Mouse (Mus musculus): ENCODE data around the gene Kmo. TPM values are rescaled to one million over a fixed set of nuclear protein-coding genes. Genes with fewer than 3 reads are reported as not detected.

The Kmo gene
- polyA plus RNA-seq, 1 experiment, result 2.0 TPM

DNA sequence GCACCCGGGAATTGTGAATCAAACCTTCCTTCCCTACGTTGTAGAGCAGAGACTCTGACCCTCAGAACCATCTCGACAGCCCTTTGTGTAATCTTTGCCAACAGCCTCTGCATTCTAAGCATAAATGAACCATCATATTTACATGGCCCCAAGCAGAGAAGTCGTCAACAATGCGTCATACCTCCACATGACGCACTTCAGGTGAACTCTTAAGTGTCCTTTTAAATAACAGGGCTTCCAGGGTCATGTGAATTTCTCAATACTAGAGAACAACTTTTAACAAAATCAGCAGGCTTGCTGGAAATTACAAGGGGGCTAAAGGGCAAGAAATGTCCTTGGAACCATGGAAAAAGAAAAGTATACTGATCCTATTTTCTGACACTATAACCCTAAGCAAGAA, 3.5 kb downstream of the Kmo start:
- Histone ChIP-seq H3K27ac (replicated peaks; ENCODE audit: low read depth, low read length) (no peak overlapping the region; the same call in 1 of the 2 replicates), H3K4me3 (ENCODE audit: insufficient read depth, low read depth, low read length) (peak overlapping the region; percentile 13; the same call in 1 of the 2 replicates), H3K4me1 (ENCODE audit: control insufficient read depth, insufficient read depth, insufficient read length, low read length) (no peaks in the 10 kb centered on the region)

DNA sequence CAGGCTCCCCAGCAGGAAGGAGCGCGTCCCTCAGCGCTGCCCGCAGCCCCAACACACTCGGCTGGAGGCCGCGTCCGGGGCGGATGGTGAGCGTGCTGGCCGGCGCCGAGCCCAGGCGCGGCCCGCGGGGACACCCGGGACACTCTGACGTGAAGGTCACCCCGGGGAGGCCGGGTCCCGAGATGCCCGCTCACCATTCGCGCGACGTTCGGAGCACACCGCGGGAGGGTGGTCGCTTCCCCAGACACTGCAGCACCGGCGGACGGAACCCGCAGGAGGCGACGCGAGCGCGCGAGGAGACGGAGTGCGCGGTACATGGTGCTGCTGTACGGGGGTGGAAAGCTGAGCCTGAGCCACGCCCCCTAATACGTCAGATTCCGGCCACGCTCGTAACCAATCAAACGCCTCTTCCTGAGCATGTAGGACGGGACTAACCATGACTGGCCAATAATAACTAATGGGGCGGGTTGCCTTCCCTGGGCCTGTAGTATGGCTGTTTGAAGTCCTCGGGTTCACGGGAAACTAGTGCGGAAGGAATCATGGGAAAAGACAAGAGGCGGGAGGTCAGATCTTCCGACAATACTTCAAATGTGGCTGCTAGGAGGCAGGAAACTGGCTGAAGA, 5.2 kb downstream of the Kmo start, which contains the start of gene Fh1:
Gene Fh1, minus strand, starts transcription at position 379 of the 623 bp plus-strand sequence.
- Histone ChIP-seq H3K4me3 (ENCODE audit: insufficient read depth, low read depth, low read length) (peak within 1 kb of the TSS; percentile 75), H3K4me1 (ENCODE audit: control insufficient read depth, insufficient read depth, insufficient read length, low read length) (no peaks in the 10 kb centered on the region), H3K27ac (replicated peaks; ENCODE audit: low read depth, low read length) (peak within 1 kb of the TSS; percentile 84)

DNA sequence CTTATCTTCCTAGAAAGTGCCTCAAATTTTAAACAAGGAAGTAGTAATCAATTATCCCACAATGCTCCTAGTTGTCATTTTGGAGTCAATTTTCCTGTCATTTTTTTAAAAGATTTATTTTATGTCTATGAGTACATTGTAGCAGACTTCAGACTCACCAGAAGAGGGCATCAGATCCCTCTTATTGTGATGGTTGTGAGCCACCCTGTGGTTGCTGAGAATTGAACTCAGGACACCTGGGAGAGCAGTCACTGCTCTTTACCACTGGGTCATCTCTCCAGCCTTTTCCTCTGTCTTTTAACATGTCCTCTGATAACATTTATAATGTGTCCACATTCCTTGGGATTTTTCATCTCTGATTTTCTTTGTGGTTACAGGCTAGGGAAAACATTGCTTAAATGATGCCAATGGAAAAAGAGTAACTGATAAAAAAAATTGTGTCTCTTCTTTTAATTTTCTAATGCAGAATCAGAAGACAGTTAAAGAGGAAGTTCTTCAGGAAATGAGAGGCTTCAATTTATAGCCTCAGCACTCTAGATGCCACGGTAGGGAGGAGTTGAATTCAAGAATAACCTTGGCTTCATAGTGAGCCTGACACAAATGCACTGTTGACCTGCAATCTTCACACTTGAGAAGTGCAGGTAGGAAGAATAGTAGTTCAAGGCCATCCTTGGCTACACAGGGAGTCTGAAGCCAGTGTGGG, 6.0 kb downstream of the Kmo start:
- no peaks in the 10 kb centered on the region for H3K4me1 ChIP-seq (ENCODE audit: control insufficient read depth, insufficient read depth, insufficient read length, low read length)
- H3K4me3 ChIP-seq (ENCODE audit: insufficient read depth, low read depth, low read length), result peak overlapping the region; percentile 51
- H3K27ac ChIP-seq (replicated peaks; ENCODE audit: low read depth, low read length), result 0 out of 2 replicates have a peak overlapping the region, but pooled peaks have one; percentile 40

DNA sequence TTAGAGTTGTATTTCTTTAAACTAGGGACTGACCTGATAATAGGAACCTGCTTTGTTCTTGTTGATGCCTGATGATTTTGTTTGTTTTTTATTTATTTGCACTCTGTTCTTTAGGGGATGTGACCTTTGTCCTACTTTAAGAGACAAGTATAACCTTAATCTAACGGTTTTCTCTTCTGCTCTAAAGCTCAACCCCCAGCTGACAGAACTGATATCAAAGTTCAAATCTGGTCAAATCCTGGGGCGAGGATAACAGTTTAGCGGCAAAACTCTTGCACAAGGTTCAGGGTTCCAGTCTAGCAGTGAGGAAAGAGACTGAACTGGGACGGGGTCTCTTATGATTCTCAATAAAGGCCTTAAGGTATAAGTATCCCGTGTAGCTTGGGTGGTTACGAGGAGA, 9.1 kb downstream of the Kmo start:
- H3K27ac ChIP-seq (replicated peaks; ENCODE audit: low read depth, low read length), result no peak overlapping the region
- H3K4me1 ChIP-seq (ENCODE audit: control insufficient read depth, insufficient read depth, insufficient read length, low read length), result no peaks in the 10 kb centered on the region
- no peak overlapping the region for H3K4me3 ChIP-seq (ENCODE audit: insufficient read depth, low read depth, low read length)

DNA sequence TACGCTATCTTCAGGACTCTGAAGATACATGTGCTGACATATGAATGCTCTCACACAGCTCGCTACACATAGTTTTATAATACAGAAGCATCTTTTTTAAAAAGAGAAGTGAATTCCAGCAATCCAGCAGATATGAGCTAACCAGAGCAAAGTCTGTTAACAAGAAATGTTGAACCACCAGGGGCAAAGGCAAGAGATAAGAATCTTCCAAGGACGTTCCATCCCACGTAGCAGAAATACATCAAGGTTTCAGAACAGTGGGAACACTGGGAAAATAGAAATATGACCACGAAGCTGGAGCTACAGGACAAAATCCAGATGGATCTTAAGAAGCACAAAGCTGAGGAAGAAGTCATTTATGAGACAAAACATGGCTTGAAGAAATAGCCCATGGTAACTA, 10.2 kb downstream of the Kmo start:
- Histone ChIP-seq H3K4me3 (ENCODE audit: insufficient read depth, low read depth, low read length) (no peak overlapping the region), H3K4me1 (ENCODE audit: control insufficient read depth, insufficient read depth, insufficient read length, low read length) (no peaks in the 10 kb centered on the region), H3K27ac (replicated peaks; ENCODE audit: low read depth, low read length) (no peak overlapping the region)

DNA sequence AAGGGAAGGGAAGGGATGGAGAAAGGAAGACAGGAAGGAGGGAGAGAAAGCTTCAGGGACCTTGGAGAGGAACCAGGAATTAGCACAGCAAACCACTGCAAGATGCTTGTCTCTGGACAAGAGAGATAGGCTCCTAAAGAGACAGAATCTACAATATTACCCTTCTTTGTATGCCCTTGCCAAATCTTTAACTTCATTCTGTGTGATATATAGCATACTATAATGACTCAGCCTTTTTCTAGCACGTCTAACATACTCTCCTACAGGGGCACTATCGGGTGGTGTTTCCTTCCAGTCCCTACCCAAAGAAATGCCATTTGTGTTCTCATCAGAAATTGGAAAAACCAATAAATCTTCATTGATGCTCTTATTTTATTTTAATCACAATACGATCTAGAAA, 10.9 kb downstream of the Kmo start:
- Histone ChIP-seq H3K4me1 (ENCODE audit: control insufficient read depth, insufficient read depth, insufficient read length, low read length) (no peaks in the 10 kb centered on the region), H3K27ac (replicated peaks; ENCODE audit: low read depth, low read length) (no peak overlapping the region), H3K4me3 (ENCODE audit: insufficient read depth, low read depth, low read length) (no peak overlapping the region)

DNA sequence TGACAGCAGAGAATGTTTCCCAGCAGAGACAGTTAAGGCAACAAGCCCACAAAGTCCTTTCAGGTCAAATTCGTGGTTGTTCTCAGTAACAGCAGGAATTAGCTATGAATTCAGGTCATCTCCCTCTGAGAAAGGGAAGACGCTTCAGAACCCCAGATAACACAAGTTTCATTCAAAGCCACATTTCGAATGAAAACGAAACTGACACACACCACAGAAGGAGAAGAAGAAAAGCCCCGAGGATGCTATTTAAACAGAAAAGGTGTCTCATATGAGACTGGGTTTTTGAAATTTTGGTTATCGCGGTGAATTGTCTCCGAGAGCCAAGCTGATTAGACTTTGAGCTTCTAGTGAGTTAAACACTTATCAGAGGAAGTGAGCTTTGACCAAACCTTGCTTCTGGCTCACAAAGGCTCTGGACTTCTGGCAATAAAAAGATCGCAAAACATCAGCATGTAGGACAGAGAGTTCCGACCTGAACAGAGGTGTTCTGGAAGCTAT, 11.6 kb downstream of the Kmo start:
- H3K4me1 ChIP-seq (ENCODE audit: control insufficient read depth, insufficient read depth, insufficient read length, low read length), result no peaks in the 10 kb centered on the region
- H3K27ac ChIP-seq (replicated peaks; ENCODE audit: low read depth, low read length), result no peak overlapping the region
- no peak overlapping the region for H3K4me3 ChIP-seq (ENCODE audit: insufficient read depth, low read depth, low read length)

DNA sequence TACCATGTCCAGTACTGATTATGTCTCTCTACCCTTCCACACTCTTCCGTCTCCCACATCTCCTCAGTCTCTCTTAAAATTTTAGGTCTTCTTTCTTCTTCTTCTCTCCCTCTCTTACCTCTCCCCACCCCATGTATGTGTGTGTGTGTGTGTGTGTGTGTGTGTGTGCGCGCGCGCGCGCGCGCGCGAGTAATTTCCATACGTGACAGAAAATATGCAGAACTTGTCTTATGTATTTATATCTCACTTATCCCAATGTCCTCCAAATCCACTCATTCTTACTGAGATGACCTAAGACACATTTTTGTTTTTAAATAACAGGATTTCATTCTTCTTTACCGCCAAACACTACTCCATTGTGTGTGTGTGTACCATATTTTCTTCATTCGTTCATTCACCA, 12.3 kb downstream of the Kmo start:
- H3K4me1 ChIP-seq (ENCODE audit: control insufficient read depth, insufficient read depth, insufficient read length, low read length), result no peaks in the 10 kb centered on the region
- no peak overlapping the region for H3K27ac ChIP-seq (replicated peaks; ENCODE audit: low read depth, low read length)
- H3K4me3 ChIP-seq (ENCODE audit: insufficient read depth, low read depth, low read length), result no peak overlapping the region

DNA sequence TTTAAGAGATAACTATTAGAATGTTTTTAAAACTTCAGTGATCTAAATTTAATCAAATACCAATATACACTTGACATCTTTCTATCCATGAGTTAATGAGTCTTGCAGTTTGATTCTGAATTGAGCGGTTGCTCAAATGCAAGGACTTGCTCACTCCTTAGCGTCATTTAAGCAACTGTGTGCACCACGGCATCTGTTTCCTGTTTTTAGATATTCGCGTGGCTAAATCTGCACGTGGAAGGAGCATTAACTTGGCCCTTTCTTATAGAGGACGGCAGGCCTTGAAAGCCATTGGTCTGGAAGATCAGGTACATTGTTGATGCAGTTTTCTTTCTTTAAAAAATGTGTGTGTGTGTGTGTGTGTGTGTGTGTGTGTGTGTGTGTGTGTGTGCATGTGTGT, 17.5 kb downstream of the Kmo start:
- Histone ChIP-seq H3K4me1 (ENCODE audit: control insufficient read depth, insufficient read depth, insufficient read length, low read length) (no peaks in the 10 kb centered on the region), H3K27ac (replicated peaks; ENCODE audit: low read depth, low read length) (peak overlapping the region; percentile 41), H3K4me3 (ENCODE audit: insufficient read depth, low read depth, low read length) (no peak overlapping the region)

DNA sequence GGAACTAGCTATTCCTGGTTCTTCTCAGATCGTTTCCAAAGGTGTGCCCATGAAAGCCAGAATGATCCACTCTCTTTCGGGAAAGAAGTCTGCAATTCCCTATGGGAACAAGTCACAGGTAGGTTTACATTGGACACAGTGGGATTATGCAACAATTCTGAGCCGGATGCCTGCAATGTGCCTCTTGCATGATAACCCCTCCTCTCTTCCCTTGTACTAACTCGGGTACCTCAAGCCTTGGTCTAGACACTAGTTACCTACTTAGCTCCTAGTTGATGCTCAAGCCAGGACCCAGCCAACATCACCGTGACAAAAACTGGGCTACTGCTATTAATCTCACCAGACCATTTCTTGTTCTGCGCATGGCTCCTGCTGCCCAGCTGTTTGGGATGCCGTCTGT, 18.9 kb downstream of the Kmo start:
- H3K27ac ChIP-seq (replicated peaks; ENCODE audit: low read depth, low read length), result 0 out of 2 replicates have a peak overlapping the region, but pooled peaks have one; percentile 26
- no peak overlapping the region for H3K4me3 ChIP-seq (ENCODE audit: insufficient read depth, low read depth, low read length)
- H3K4me1 ChIP-seq (ENCODE audit: control insufficient read depth, insufficient read depth, insufficient read length, low read length), result no peaks in the 10 kb centered on the region

DNA sequence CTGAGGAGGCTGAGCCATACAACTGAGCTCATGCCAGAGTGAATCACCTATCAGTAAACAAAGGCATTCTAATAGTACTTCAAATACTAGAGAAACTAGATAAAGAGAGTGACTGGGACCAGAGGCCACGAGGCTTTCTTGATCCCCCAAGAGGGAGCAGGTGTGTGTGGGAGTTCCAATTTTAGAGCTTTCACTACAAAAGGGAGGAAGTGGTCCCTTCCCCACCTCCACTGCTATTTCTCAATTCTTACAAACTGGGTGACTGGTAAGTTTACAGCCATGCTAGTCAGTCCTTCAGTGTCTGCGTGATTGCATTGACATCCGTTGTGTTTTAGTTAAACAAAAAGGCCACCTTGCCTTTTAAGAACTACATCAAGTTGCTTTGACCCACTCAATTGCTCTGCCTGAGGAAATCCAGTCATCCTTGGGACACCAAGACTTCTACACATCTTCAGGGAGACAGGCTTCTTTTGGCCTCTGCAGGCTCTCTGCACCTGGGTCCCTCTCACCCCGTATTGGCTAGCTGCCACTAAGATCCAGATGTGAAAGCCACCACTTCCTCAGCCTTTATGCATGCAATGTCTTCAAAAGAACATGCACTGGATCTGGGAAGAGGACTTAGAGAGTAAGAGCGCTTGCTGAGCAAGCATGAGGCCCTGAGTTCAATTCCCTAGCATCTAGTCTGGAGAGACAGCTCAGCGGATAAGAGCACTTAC, 20.4 kb downstream of the Kmo start:
- Histone ChIP-seq H3K4me1 (ENCODE audit: control insufficient read depth, insufficient read depth, insufficient read length, low read length) (no peaks in the 10 kb centered on the region), H3K4me3 (ENCODE audit: insufficient read depth, low read depth, low read length) (no peak overlapping the region), H3K27ac (replicated peaks; ENCODE audit: low read depth, low read length) (peak overlapping the region; percentile 15)

DNA sequence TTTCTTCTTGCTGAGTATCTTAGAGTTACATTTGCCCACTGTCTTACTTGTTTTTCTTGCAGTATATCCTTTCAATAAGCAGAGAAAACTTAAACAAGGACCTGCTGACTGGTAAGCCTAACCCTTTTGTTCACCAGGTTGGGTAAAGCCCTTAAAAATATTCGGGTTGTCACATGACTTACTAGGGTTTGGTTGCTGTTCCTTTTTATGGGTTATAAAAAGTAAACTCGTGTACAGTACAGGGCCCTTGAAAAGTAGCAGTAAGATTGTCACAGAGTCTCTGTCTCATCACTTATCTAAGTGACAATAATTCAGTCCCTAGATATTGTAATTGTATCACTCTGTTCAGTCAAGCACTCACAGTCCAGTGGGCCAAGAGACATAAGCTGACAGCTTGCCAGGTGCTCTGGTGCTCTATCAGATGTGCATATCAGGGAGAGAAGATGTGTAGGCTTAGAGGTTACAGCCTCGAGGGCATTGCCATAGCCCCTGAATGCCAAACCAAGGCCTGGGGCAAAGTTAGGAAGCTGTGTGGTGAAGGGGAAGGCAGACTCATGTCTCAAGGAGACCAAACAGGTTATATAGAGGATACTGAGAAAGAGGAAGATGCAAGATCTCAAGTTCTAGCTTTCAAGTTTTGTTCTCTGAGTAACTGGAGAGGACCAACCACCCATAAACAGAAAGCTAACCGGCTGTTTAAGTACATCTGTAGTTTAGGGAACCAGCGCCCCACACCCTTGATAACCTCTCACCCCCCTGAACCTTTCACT, 23.5 kb downstream of the Kmo start:
- Histone ChIP-seq H3K4me1 (ENCODE audit: control insufficient read depth, insufficient read depth, insufficient read length, low read length) (no peaks in the 10 kb centered on the region), H3K27ac (replicated peaks; ENCODE audit: low read depth, low read length) (no peak overlapping the region), H3K4me3 (ENCODE audit: insufficient read depth, low read depth, low read length) (no peak overlapping the region)

DNA sequence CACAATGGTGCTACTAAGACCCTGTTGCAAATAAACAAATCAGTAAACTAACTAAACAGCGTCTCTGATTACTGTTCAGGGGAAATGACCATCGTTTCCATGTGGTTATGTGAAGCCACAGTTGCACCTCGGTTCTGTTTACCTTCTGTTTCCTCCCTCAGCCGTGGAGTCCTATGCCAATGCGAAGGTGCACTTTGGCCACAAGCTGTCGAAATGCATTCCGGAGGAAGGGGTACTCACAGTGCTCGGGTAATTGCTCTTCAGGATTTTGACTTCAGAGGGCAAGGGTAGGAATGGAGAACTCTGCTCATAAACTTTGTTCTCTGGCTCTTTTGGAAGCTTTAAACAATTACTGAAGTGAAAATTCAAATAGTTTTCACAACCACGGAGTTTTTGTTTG, 26.8 kb downstream of the Kmo start:
- H3K27ac ChIP-seq (replicated peaks; ENCODE audit: low read depth, low read length), result no peak overlapping the region
- H3K4me3 ChIP-seq (ENCODE audit: insufficient read depth, low read depth, low read length), result no peak overlapping the region
- H3K4me1 ChIP-seq (ENCODE audit: control insufficient read depth, insufficient read depth, insufficient read length, low read length), result no peaks in the 10 kb centered on the region

DNA sequence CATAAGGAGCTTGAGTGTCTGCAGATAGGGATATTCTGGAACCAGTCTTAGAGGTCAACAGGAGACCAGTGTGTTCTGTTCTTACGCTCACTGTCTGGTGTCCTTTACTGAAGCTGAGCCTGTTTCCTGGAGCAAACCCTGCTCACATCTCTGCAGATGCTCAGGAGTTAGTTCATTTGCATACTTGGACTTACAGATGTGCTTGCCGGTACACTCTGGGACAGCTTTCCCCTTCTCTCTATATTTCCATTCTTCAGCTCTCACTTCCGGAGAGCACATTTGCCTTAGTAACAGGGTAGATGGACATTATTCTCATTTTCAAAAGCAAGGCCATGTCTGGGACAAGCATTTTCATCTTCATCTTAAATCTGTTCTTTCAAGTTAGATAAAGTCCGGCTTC, 28.4 kb downstream of the Kmo start:
- Histone ChIP-seq H3K4me1 (ENCODE audit: control insufficient read depth, insufficient read depth, insufficient read length, low read length) (no peaks in the 10 kb centered on the region), H3K4me3 (ENCODE audit: insufficient read depth, low read depth, low read length) (no peak overlapping the region), H3K27ac (replicated peaks; ENCODE audit: low read depth, low read length) (no peak overlapping the region)

DNA sequence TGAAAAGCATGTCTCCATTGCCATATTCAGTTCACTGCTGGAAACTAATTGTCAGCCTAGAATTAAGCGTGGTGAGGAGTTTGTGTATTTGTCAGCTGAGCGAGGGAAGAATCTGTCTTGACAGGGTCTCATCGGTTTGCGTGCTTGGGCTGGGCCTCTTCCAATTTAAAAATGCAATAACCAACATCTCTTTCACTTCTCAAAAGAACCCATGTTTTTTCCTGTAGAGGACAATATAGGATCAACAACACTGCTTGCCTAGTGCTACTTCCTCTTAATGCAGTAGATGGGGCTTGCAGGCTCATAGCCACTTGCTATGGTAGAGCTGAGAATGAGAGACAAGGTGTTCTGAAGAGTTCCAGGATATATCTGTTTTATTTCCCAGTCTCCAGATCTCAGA, 39.7 kb downstream of the Kmo start:
- H3K27ac ChIP-seq (replicated peaks; ENCODE audit: low read depth, low read length), result peak overlapping the region; percentile 51; the same call in 1 of the 2 replicates
- H3K4me1 ChIP-seq (ENCODE audit: control insufficient read depth, insufficient read depth, insufficient read length, low read length), result no peaks in the 10 kb centered on the region

More for the DNA sequence above, 39.7 kb downstream of the Kmo start:
- no peak overlapping the region for H3K4me3 ChIP-seq (ENCODE audit: insufficient read depth, low read depth, low read length)
